Mouse (Mus musculus): ENCODE measurements around the gene Prune1.

Prune1 gene

GRCm38 (mm10) chr3:95301204-95301796, 19.4 kb upstream of the Prune1 start:
- no peak for DNase-seq

DNA sequence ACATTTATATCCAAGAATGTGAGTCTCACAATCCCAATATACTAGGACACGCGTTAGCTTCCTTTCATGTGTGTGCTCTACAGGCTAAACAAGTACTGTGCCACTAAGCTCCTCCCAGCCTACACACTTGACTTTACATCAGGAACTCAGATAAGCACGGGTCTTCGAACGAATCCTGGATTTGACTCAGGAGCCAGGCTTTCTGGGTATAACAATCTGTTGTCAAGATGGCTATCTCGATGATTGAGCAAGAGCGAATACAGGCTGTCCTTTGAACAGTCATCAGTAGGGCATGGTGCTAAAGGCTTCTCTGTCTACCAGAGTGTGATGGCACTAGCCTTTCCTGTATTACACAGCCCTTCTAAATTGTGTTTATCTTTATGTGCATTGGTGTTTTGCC, 16.1 kb upstream of the Prune1 start:
- DNase-seq, result no peak

GRCm38 (mm10) chr3:95296103-95296469, 14.2 kb upstream of the Prune1 start:
- no peak for DNase-seq

DNA sequence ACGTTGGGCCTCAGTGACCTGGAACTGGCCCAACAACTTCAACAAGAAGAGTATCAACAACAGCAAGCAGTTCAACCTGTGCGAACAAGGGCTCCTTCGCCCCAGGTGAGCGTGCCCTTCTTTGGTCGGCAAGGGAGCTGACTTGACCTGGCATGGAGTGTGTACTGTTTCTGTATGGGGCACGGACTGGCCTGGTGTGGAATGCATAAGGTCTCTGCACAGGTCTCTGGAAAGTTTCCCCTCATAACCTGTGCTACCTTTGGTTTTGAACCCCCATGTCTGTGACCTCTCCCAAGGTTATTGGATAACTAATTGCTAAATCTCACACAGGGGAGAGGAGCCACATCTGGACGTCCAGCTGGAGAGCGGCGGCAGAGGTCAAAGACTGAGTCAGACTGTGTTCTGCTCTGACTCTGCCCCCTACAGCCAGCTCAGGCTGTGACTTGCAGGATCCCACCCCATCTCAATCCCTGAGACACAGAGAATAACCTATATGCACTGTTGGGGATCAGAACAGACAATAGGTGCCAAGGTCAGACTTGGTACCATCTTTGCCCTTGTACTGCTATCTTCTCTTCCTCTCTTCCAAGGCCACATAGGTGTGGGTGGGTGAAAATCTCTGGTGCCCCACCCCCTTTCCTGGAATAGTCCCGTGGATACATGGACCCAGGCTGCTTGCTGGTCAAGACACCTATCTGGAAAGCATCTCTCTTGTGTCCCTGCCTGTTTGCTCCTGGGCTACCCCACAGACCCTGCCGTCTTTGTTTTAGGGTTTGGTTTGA, 13.6 kb upstream of the Prune1 start:
- no peak for DNase-seq

GRCm38 (mm10) chr3:95294718-95295117, 12.8 kb upstream of the Prune1 start:
- no peak for DNase-seq

DNA sequence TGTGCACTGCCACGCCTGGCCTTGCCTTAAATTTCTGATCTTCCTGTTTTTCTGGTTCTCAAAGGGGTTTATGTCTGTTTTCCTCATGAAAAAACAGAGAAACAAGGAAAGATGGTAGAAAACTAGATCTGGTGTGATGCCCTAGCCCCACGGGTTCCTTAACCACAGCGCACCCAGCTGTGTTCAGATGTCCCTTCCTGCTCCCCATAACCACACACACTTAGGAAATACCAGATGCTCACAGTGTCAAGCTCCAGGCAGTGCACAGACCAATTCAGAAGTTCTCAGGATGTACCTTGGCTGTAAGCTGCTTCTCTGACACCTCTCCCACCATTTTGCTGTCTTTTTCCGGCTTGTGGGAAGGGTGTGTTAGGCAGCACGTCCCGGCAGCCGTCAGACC, 12.4 kb upstream of the Prune1 start:
- DNase-seq, result no peak

DNA sequence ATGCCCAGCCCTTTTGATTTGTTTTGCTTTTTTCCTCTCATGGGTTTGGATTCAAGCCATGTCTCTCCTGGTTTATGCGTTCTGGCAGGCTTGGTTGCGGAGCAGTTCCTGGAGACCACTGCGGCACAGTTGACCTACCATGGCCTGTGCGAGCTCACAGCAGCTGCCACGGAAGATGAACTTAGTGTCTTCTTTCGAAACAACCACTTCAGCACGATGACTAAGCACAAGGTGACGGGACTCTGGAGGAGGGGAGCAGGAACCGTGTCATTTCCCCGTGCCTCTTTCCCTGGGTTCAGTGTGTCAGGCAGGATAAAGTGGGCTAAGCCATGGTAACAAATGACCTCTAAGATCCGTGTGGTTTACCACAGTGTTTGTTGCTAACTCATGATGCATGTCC, 11.7 kb upstream of the Prune1 start:
- no peak for DNase-seq

DNA sequence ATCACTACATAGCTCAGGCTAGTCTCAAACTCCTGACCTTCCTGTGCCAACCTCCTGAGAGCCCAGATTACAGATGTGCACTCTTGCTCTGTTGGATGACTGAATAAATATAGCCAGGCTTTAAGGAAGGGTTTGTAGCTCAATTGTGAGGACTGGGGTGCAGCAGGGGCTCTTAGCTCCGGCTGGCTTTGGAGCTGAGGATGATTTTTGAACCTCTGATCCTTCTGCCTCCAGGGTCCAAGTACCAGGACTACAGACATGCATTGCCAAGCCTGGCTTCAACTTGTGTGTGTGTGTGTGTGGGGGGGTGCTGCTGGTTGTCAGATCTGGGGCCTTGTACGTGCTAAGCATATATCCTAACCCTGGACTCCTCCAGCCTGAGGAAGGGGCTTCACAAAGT, 11.0 kb upstream of the Prune1 start:
- no peak for DNase-seq

DNA sequence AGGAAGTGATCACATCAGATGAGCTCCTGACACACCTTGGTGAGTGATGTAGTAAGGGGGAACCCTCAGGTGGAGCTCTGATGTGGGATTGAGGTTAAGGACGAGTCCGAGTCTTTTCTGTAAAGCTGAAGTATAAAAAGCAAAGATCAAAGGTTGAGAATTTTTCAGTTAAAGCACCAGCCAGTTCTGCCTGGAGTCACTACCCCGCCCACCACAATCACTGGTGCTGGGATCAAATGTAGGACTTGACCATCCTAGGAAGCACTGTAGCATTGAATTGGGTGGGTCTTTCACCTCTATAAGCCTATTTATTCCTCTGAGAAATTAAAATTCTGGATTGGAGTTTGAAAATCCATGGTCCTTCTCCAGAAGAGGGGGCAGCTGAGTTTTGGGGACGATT, 9.2 kb upstream of the Prune1 start:
- DNase-seq, result no peak

- DNase-seq, result no peak
These were observed 8.3 kb upstream of the Prune1 start for GRCm38 (mm10) chr3:95290156-95290555.

GRCm38 (mm10) chr3:95289419-95289818, 7.5 kb upstream of the Prune1 start:
- DNase-seq, result no peak

GRCm38 (mm10) chr3:95287541-95287940, 5.7 kb upstream of the Prune1 start:
- no peak for DNase-seq

GRCm38 (mm10) chr3:95286510-95286909, 4.6 kb upstream of the Prune1 start:
- DNase-seq, result no peak

DNA sequence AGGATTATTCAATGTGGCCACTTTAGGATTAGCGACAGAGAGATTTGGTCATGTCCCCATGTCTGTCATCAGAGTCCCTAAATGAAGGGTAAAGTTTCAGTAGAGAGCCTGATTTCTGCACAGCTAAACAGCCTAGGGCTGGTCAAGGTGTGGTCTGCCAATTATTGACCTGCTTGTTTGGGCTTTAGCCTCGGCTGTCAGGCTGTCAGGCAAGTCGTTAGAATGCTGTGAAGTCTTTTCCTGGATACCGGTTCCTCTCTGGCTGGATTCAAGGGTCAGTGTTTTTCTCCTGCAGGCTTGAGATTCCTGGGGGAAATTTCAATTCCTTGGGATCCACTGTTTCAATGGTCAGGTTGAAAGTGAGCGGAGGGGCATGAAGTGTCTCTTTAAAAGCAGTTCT, 4.1 kb upstream of the Prune1 start:
- DNase-seq, result no peak

DNA sequence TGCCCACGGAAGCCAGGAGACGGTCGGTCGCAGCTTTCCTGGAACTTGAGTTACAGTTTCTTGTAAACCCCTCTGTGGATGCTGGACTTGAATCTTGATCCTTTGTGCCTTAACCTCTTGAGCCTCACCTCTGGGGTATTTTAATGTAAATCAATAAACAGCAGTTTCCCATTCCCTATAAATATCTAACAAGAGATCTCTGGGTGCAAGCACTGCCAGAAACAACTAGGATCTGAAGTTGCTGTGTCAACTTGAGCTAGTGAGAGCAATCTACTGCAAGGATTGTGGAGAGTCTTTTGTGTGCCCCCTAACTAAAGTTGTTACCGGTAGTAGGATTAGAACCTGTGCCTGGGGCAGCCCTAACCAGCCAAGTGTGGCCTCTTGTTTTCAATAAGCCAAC, 3.5 kb upstream of the Prune1 start:
- DNase-seq, result no peak

- DNase-seq, result no peak
These were observed 2.8 kb upstream of the Prune1 start for GRCm38 (mm10) chr3:95284501-95285281.

DNA sequence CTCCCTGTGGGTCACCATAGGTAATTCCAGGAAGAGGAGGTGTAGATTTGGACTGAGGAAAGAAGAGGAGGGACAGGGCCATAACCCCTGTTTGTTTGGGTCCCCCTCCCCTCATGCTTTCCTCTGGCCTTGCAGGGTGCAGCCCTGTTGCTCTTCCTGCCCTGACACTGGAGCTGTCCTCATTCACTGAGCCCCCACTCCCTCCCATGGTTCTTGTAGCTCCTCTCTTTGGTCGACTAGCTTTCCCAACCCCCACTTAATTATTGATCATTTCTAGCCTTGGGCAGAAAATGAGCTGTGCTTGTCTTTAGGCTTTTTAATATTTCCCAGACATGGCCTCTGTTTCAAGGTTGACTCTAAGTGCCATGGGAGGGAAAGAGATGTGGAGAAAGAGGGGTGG, 2.2 kb upstream of the Prune1 start:
- no peak for DNase-seq

DNA sequence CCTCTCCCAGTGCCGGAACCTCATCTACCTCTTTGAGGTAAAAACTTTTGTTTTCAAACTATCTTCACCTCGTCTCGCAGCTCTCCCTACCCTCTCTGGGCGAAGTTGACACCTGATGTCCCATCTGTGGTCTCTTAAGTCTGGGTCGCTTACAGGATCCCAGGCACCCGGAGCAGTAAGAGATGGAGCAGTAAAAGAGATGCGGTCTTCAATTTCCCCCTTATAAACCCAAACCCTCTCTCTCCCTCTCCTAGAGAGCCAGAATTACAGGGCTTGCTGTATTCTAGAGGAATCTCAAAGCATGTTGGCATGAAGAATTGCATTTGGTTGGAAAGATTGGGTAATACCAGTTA, 1.7 kb upstream of the Prune1 start:
- no peak for DNase-seq

- peak; percentile 70 for DNase-seq
These were observed 1.2 kb upstream of the Prune1 start for GRCm38 (mm10) chr3:95282865-95283588.

- no peak for DNase-seq
These were observed 547 bp upstream of the Prune1 start for GRCm38 (mm10) chr3:95282381-95282864.

DNA sequence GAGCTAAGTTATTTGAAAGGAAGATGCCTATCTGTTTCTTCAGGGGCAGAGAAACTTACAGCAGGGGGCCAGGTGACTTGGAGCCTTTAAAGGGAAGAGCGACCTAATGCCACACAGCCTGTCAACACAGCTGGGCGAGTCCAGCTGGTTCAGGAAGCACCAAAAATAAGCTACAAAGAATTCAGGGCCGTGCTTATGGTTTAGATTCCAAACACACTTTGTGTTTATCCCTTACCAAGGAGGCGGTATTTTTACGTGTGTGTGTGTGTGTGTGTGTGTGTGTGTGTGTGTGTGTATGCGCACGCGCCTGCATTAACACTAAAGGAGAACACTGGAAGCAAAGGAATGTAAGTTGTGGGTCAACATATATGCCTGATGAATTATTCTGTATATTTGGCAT, 1.1 kb downstream of the Prune1 start:
- no peak for DNase-seq

GRCm38 (mm10) chr3:95277149-95277551, 4.7 kb downstream of the Prune1 start:
- DNase-seq, result no peak

DNA sequence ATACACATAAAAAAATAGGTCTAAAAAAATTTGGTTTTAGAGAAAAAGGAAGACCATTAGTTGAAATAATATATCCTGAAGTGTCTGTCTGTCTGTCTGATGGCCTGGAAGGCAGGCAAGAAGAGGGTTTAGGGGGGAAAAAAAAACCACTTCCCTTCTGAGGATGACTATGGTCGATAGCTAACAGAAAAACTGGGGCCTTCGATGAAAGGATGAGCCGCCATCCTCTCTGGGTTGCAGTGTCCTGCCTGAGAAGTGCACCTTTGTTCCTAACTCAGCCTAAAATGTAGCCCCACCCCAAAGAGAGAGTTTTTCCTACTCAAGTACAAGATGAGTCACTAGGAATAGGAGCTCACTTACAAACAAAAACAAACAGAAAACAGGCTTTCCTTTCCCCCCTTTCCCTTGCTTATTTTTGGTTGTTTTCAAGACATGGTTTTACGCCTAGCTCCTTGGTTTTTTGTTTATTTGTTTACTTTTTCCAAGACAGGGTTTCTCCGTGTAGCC, 5.4 kb downstream of the Prune1 start:
- no peak for DNase-seq
